Mouse (Mus musculus): ENCODE measurements around the gene Hexa.

Hexa gene

DNA sequence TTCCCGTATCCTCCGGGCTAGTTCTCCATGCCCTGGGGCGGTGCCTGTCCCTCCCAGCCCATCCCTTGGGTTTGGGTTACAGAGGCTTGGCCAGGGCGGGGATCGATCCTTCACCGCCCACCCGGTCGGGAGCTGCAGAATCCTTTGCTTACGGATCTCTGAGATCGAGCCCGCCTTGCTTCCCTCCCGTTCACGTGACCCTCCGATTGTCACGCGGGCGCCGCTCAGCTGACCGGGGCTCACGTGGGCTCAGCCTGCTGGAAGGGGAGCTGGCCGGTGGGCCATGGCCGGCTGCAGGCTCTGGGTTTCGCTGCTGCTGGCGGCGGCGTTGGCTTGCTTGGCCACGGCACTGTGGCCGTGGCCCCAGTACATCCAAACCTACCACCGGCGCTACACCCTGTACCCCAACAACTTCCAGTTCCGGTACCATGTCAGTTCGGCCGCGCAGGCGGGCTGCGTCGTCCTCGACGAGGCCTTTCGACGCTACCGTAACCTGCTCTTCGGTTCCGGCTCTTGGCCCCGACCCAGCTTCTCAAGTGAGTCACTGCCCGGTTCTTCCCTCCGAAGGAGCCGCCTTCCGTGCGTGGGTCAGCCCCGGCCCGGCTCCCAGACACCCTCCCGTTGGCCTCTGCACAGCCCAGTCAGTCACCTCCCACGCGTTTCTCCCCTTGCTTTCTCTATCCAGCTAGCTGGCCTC is at the start of gene Hexa, which contains the start of gene Tmem202:
Hexa (plus strand) TSS at position 100 of the 697 bp plus-strand sequence.
Tmem202 (minus strand) TSS at position 407 of the 697 bp plus-strand sequence.
- peak; percentile 67 to 71 for DNase-seq (ENCODE audit: low spot score in 2 of 2)

DNA sequence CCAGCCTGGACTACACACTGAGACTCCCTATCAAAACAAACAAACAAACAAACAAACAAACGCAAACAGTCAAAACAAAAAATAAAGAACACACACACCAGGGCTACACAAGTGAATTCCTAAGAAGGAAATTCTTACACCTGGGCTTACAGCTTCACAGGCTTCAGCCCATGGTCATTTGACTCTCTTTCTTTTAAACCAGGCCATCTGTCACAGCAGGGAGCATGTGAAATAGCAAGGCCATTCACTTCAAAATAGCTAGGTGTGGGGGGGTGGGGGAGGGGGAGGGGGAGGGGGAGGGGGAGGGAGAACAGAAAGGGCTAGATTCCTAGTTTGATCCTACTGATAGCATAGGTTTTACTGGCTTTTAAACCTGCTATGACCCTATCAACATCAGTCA is 31.2 kb upstream of the Hexa start:
- DNase-seq (ENCODE audit: low spot score in 2 of 2): no peak

- no peak for DNase-seq (ENCODE audit: low spot score in 2 of 2)
Observed at GRCm38 (mm10) chr9:59512381-59512780, 27.0 kb upstream of the Hexa start.

- DNase-seq (ENCODE audit: low spot score in 2 of 2): no peak
Observed at GRCm38 (mm10) chr9:59515069-59515468, 24.3 kb upstream of the Hexa start.

- no peak for DNase-seq (ENCODE audit: low spot score in 2 of 2)
Observed at GRCm38 (mm10) chr9:59517127-59517526, 22.2 kb upstream of the Hexa start.

- DNase-seq (ENCODE audit: low spot score in 2 of 2): no peak
Observed at GRCm38 (mm10) chr9:59518976-59519375, 20.4 kb upstream of the Hexa start.

- DNase-seq (ENCODE audit: low spot score in 2 of 2): no peak
Observed at GRCm38 (mm10) chr9:59519396-59519795, 19.9 kb upstream of the Hexa start.

GRCm38 (mm10) chr9:59522906-59523305 is 16.4 kb upstream of the Hexa start:
- no peak for DNase-seq (ENCODE audit: low spot score in 2 of 2)

GRCm38 (mm10) chr9:59526727-59527126 is 12.6 kb upstream of the Hexa start:
- no peak for DNase-seq (ENCODE audit: low spot score in 2 of 2)

GRCm38 (mm10) chr9:59527580-59527979 is 11.8 kb upstream of the Hexa start:
- DNase-seq (ENCODE audit: low spot score in 2 of 2): no peak

DNA sequence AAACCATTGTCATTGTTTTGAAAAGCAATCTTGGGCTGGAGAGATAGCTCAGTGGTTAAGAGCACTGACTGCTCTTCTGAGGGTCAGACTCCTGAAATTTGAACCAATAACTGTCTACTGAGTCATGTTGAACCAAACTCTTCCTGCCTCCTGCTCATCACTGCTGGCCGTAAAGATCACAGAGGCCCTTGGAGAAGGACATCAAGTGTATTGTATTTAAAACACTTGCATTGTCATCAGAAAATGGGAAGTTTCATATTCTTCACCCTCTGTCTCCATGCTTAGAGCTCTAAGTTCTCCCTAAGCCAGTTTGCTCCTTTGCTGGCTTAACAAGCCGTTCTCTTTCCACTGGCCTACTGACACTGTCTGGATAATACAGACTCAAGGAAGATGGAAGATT is 11.1 kb upstream of the Hexa start:
- DNase-seq (ENCODE audit: low spot score in 2 of 2): no peak

GRCm38 (mm10) chr9:59531645-59532044 is 7.7 kb upstream of the Hexa start:
- no peak for DNase-seq (ENCODE audit: low spot score in 2 of 2)

GRCm38 (mm10) chr9:59533422-59533821 is 5.9 kb upstream of the Hexa start:
- DNase-seq (ENCODE audit: low spot score in 2 of 2): no peak

DNA sequence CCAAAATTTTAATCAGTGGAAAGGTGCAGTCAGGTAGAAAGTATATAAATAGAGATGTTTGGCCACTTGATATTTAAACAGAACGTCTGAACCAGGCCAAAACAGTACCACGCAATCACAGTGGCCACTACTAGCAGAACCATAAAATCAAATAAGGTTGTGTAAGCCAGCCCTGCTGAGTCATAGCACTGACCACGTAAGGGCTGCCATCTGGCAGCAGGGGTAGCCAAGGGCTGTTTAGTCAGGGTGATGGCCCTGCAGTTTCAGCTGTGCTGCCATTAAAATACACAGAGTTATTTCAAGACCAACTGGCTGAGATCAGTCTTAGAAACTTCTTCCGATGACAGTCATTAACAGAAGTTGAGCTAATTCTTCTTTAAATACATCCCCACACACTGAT is 5.5 kb upstream of the Hexa start:
- DNase-seq (ENCODE audit: low spot score in 2 of 2): no peak

DNA sequence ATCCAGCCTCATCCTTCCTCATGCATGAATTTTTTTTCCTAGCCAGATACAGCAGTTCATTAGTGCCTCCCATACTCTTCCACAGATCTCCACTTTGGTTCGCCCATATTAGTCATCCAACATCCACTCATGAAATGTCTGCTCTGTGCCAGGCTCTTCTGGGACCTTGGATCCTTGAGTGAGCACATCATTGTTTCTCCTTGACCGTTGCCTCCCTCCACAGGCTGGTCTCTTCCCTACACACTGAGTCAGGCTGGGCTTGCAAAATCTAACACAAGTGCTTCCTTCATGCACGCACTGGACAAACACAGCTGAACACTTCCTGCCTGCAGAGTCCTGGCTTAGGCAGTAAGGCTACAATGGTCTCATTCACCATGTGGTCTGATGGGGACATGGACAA is 1.7 kb upstream of the Hexa start:
- DNase-seq (ENCODE audit: low spot score in 2 of 2): no peak

- no peak for DNase-seq (ENCODE audit: low spot score in 2 of 2)
Observed at GRCm38 (mm10) chr9:59541617-59542016, 2.3 kb downstream of the Hexa start.

- no peak for DNase-seq (ENCODE audit: low spot score in 2 of 2)
Observed at GRCm38 (mm10) chr9:59542766-59543324, 3.5 kb downstream of the Hexa start.

GRCm38 (mm10) chr9:59544739-59545138 is 5.4 kb downstream of the Hexa start:
- DNase-seq (ENCODE audit: low spot score in 2 of 2): peak; percentile 14 to 29

GRCm38 (mm10) chr9:59547869-59548268 is 8.5 kb downstream of the Hexa start:
- no peak for DNase-seq (ENCODE audit: low spot score in 2 of 2)

DNA sequence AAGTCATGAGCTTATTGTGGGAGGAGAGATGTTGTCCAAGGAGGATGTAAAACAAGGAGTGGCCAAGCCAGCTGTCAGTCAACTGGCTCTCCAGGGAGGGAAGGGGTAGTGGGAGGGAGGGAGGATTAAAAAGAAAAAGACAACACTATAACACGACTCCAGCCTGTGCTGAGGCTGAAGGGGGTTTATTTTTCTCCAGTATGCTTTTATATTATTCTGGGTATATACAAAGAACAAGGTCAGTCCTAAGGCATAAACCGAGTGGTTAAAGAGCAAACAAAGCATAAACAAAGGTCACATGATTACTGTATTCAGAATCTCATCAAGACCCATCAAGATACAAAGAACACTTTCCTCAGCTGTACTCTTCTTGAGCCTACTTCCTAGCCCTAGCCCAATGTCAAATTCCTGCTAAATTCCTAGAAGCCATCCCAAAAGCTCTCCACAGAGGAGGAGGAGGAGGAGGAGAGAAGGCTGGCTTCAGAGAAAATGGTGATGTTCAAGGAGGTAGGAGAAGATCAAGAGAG is 9.7 kb downstream of the Hexa start:
- DNase-seq (ENCODE audit: low spot score in 2 of 2): no peak

GRCm38 (mm10) chr9:59550077-59550476 is 10.7 kb downstream of the Hexa start:
- no peak for DNase-seq (ENCODE audit: low spot score in 2 of 2)

- DNase-seq (ENCODE audit: low spot score in 2 of 2): no peak
Observed at GRCm38 (mm10) chr9:59551017-59551416, 11.7 kb downstream of the Hexa start.

- no peak for DNase-seq (ENCODE audit: low spot score in 2 of 2)
Observed at GRCm38 (mm10) chr9:59551620-59552031, 12.3 kb downstream of the Hexa start.

Measured in spleen, postnatal 36 days (tissue).